Mouse (Mus musculus) hindbrain, embryonic 10.5 days (tissue): ENCODE measurements around the gene Hras. TPM values are rescaled to one million over a fixed set of nuclear protein-coding genes. Genes with fewer than 3 reads are reported as not detected.

Experiments used
- DNase-seq: peaks from one replicate; pipeline ENCODE4 v3.0.0-alpha.2; 2017; ENCODE audit warnings: low spot score
- H3K27ac ChIP-seq: fragments of 300-500 bp; sonication (generic); 2 replicates; pipeline ENCODE4 v1.5.1; 2016; ENCODE audit warnings: mild to moderate bottlenecking, moderate library complexity
- H3K27me3 ChIP-seq: fragments of 300-500 bp; sonication (generic); 2 replicates; pipeline ENCODE4 v1.6.1; 2016; ENCODE audit warnings: mild to moderate bottlenecking; ENCODE audit not compliant: poor library complexity, insufficient read depth, severe bottlenecking
- H3K36me3 ChIP-seq: fragments of 300-500 bp; sonication (generic); 2 replicates; pipeline ENCODE4 v1.6.1; 2016; ENCODE audit warnings: mild to moderate bottlenecking, moderate library complexity
- H3K4me1 ChIP-seq: fragments of 300-500 bp; sonication (generic); replicated peaks from 2 replicates; pipeline ENCODE4 v1.6.1; 2016; ENCODE audit warnings: mild to moderate bottlenecking
- H3K4me3 ChIP-seq: fragments of 300-500 bp; sonication (generic); 2 replicates; pipeline ENCODE4 v1.5.1; 2016; ENCODE audit warnings: mild to moderate bottlenecking, moderate library complexity
- H3K9me3 ChIP-seq: fragments of 300-500 bp; sonication (generic); 2 replicates; pipeline ENCODE4 v1.6.1; 2016; ENCODE audit warnings: mild to moderate bottlenecking, moderate library complexity
- WGBS: fragments of 180-500 bp; shearing (Covaris S2); methylation state at CpG from one replicate; pipeline ENCODE4 v1.1.7; 2016; 5-methylcytosine and 5-hydroxymethylcytosine counted together
- polyA plus RNA-seq: library from polyadenylated mRNA; unstranded; fragments of >200 nt; fragmentation: Nextera tagmentation; extraction: Ambion mirVana; gene quantifications from 2 replicates; pipeline ENCODE4 v1.2.1, GENCODE M21; 2016

The Hras gene
- polyA plus RNA-seq, 1 experiment from 2014 or later = 115 TPM

- H3K4me3 ChIP-seq = peak overlapping the region; percentile 49
- peaks cover 31% of the 10 kb centered on the region for H3K36me3 ChIP-seq
- no peaks in the 10 kb centered on the region for H3K9me3 ChIP-seq
- H3K4me1 ChIP-seq = peaks cover 29% of the 10 kb centered on the region
- DNase-seq = no peak
- peak overlapping the region; percentile 79 for H3K27ac ChIP-seq
- H3K27me3 ChIP-seq = peaks cover 5% of the 10 kb centered on the region; the same call in 1 of the 2 replicates
- 17% methylated on average over 7 of the region's 7 CpGs for WGBS
Observed at GRCm38 (mm10) chr7:141167901-141168517, 25.8 kb downstream of the Hras start.

GRCm38 (mm10) chr7:141164850-141165249 lies 29.0 kb downstream of the Hras start:
- Histone ChIP-seq H3K4me1 (peaks cover 20% of the 10 kb centered on the region), H3K36me3 (peaks cover 62% of the 10 kb centered on the region), H3K4me3 (no peak overlapping the region), H3K27ac (no peak overlapping the region), H3K9me3 (no peaks in the 10 kb centered on the region), H3K27me3 (peaks cover 5% of the 10 kb centered on the region; the same call in 1 of the 2 replicates)
- no peak for DNase-seq
- WGBS = 90% methylated on average over 6 of the region's 6 CpGs

- Histone ChIP-seq H3K27me3 (peaks cover 4% of the 10 kb centered on the region; the same call in 1 of the 2 replicates), H3K27ac (no peak overlapping the region), H3K4me3 (no peak overlapping the region), H3K36me3 (peaks cover 66% of the 10 kb centered on the region), H3K4me1 (peaks cover 20% of the 10 kb centered on the region), H3K9me3 (no peaks in the 10 kb centered on the region)
- DNase-seq = no peak
- 95% methylated on average over 7 of the region's 7 CpGs for WGBS
Observed at GRCm38 (mm10) chr7:141164397-141164796, 29.4 kb downstream of the Hras start.

- no peaks in the 10 kb centered on the region for H3K9me3 ChIP-seq
- H3K36me3 ChIP-seq = peaks cover 89% of the 10 kb centered on the region
- 91% methylated on average over 9 of the region's 9 CpGs for WGBS
- no peaks in the 10 kb centered on the region for H3K4me1 ChIP-seq
- H3K4me3 ChIP-seq = no peak overlapping the region
- DNase-seq = no peak
- no peak overlapping the region for H3K27ac ChIP-seq
- H3K27me3 ChIP-seq = no peaks in the 10 kb centered on the region
Observed at GRCm38 (mm10) chr7:141155362-141155761, 38.4 kb downstream of the Hras start.

- no peaks in the 10 kb centered on the region for H3K9me3 ChIP-seq
- H3K4me1 ChIP-seq = no peaks in the 10 kb centered on the region
- H3K27ac ChIP-seq = no peak overlapping the region
- 83% methylated on average over 4 of the region's 4 CpGs for WGBS
- H3K36me3 ChIP-seq = peaks cover 86% of the 10 kb centered on the region
- no peak for DNase-seq
- H3K27me3 ChIP-seq = no peaks in the 10 kb centered on the region
- H3K4me3 ChIP-seq = no peak overlapping the region
Observed at GRCm38 (mm10) chr7:141148639-141149038, 45.2 kb downstream of the Hras start.

- no peaks in the 10 kb centered on the region for H3K27me3 ChIP-seq
- H3K27ac ChIP-seq = no peak overlapping the region
- no peaks in the 10 kb centered on the region for H3K9me3 ChIP-seq
- H3K4me3 ChIP-seq = no peak overlapping the region
- H3K4me1 ChIP-seq = no peaks in the 10 kb centered on the region
- H3K36me3 ChIP-seq = peaks cover 85% of the 10 kb centered on the region
- 92% methylated on average over 6 of the region's 6 CpGs for WGBS
- no peak for DNase-seq
Observed at GRCm38 (mm10) chr7:141147044-141147443, 46.8 kb downstream of the Hras start.

GRCm38 (mm10) chr7:141146043-141146595 lies 47.7 kb downstream of the Hras start:
- WGBS = 94% methylated on average over 12 of the region's 12 CpGs
- DNase-seq = no peak
- no peaks in the 10 kb centered on the region for H3K9me3 ChIP-seq
- H3K27me3 ChIP-seq = no peaks in the 10 kb centered on the region
- H3K36me3 ChIP-seq = peaks cover 84% of the 10 kb centered on the region
- no peak overlapping the region for H3K27ac ChIP-seq
- H3K4me1 ChIP-seq = no peaks in the 10 kb centered on the region
- H3K4me3 ChIP-seq = no peak overlapping the region

- Histone ChIP-seq H3K27ac (no peak overlapping the region), H3K4me3 (no peak overlapping the region), H3K9me3 (no peaks in the 10 kb centered on the region), H3K36me3 (peaks cover 81% of the 10 kb centered on the region), H3K4me1 (no peaks in the 10 kb centered on the region), H3K27me3 (no peaks in the 10 kb centered on the region)
- 66% methylated on average over 1 of the region's 1 CpGs for WGBS
- no peak for DNase-seq
Observed at GRCm38 (mm10) chr7:141145403-141145802, 48.4 kb downstream of the Hras start.

GRCm38 (mm10) chr7:141144650-141145049 lies 49.2 kb downstream of the Hras start:
- peaks cover 87% of the 10 kb centered on the region for H3K36me3 ChIP-seq
- H3K27ac ChIP-seq = no peak overlapping the region
- H3K27me3 ChIP-seq = no peaks in the 10 kb centered on the region
- 97% methylated on average over 3 of the region's 3 CpGs for WGBS
- H3K4me3 ChIP-seq = no peak overlapping the region
- H3K9me3 ChIP-seq = no peaks in the 10 kb centered on the region
- H3K4me1 ChIP-seq = no peaks in the 10 kb centered on the region
- DNase-seq = no peak

GRCm38 (mm10) chr7:141143861-141144260 lies 49.9 kb downstream of the Hras start:
- Histone ChIP-seq H3K9me3 (no peaks in the 10 kb centered on the region), H3K36me3 (peaks cover 92% of the 10 kb centered on the region), H3K27me3 (no peaks in the 10 kb centered on the region), H3K4me1 (no peaks in the 10 kb centered on the region), H3K4me3 (no peak overlapping the region), H3K27ac (no peak overlapping the region)
- no peak for DNase-seq
- 89% methylated on average over 2 of the region's 2 CpGs for WGBS

GRCm38 (mm10) chr7:141143112-141143511 lies 50.7 kb downstream of the Hras start:
- Histone ChIP-seq H3K4me1 (no peaks in the 10 kb centered on the region), H3K9me3 (no peaks in the 10 kb centered on the region), H3K27me3 (no peaks in the 10 kb centered on the region), H3K4me3 (no peak overlapping the region), H3K27ac (no peak overlapping the region), H3K36me3 (peaks cover 92% of the 10 kb centered on the region)
- peak; percentile 38 for DNase-seq
- WGBS = 55% methylated on average over 5 of the region's 5 CpGs

GRCm38 (mm10) chr7:141141326-141141725 lies 52.5 kb downstream of the Hras start:
- Histone ChIP-seq H3K4me1 (no peaks in the 10 kb centered on the region), H3K27ac (no peak overlapping the region), H3K9me3 (no peaks in the 10 kb centered on the region), H3K36me3 (peaks cover 92% of the 10 kb centered on the region), H3K4me3 (no peak overlapping the region), H3K27me3 (no peaks in the 10 kb centered on the region)
- 92% methylated on average over 4 of the region's 4 CpGs for WGBS
- DNase-seq = no peak
